ENCODE assay signal across 21 mouse cellular contexts in the genomic region with DNA sequence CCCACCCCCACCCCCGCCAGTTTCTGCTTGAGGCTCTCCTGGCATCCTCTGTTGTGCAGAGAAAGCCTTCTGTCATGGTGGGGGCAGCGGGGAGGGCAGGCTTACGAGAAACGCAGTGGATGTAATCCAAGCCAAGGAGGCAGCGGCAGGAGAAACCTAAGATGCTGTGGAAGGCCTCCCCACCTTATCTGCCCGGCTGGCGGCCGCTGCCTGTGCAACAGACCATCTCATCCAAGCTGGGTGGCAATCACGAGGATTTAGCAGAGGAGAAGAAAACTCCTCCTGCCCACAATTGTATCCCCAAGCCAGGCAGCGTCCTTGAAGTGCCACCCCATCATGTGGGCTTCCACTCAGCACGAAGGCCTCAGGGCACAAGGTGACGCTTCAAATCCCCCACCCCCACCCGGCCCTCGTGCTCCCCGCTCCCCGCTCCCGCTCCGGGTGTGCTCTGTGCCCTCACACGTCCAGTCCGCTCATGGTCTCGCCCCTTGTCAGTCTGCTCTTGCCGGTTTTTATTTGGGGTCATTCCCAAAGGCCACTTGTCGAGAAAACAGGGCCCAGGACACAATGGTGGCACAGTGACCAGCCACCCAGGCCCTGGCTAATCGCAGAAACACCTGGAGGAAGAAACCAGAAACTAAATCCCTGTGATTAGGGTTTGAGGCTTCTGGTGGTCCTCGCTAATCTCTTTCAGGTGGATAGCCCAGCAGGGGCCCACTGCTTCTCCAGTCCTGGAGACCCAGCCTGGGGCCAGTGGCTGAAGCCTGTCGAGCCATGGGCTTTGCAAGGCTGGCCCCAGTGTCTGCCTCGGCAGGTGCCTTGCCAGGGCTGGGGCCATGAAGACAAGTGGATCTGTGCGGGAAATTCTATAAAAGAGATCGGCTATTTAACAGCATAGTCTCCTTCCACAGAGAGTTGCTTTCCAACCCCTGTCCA. TPM values are rescaled to one million over a fixed set of nuclear protein-coding genes. Genes with fewer than 3 reads are reported as not detected.
DNase-seq lines count a peak whose midpoint lies in the region; ATAC-seq lines count a peak whose summit lies in the region.
"Had no signal": no experiment of that assay in that cellular context is flagged by ENCODE, and none has a peak within 500 bp of the region (broad histone marks: within the 10 kb centered on the region; RNA-seq: fewer than 3 reads in every experiment).

No protein-coding gene starts in this region.

- no peak for DNase-seq in heart, postnatal 25 days (ENCODE audit: low spot score)
- peak; percentile 22 for DNase-seq in midbrain, embryonic 14.5 days
- peak; percentile 52 for DNase-seq in retina, postnatal 1 day
- DNase-seq in left cerebral cortex, postnatal 10 days (ENCODE audit: extremely low spot score in 1 of 2, low spot score in 2 of 2): no peak
- DNase-seq: B cell, adult 2 months; cerebellum, adult 11-12 months; kidney, adult 11 months; liver, embryonic 13.5 days; right cerebral cortex, postnatal 25 days; thymus, postnatal 36 days had no signal

- H3K27me3 ChIP-seq in heart, embryonic 11.5 days (ENCODE audit: control insufficient read depth, insufficient read depth, low read length): peaks cover 11% of the 10 kb centered on the region
- no peaks in the 10 kb centered on the region for H3K27me3 ChIP-seq in midbrain, embryonic 14.5 days (ENCODE audit: control insufficient read depth, insufficient read depth, low read length)
- H3K27me3 ChIP-seq in midbrain, embryonic 15.5 days (replicated peaks): no peaks in the 10 kb centered on the region
- peaks cover 12% of the 10 kb centered on the region; the same call in 1 of the 2 replicates for H3K27me3 ChIP-seq in embryonic facial prominence, embryonic 13.5 days
- H3K27me3 ChIP-seq: liver, embryonic 13.5 days had no signal

- WGBS in heart, embryonic 11.5 days (ENCODE audit: insufficient replicate concordance): 20% methylated on average over 29 of the region's 29 CpGs
- 15% methylated on average over 29 of the region's 29 CpGs for WGBS in midbrain, embryonic 14.5 days
- WGBS in midbrain, embryonic 15.5 days: 15% methylated on average over 29 of the region's 29 CpGs
- 8% methylated on average over 29 of the region's 29 CpGs for WGBS in embryonic facial prominence, embryonic 13.5 days

- peak overlapping the region; percentile 14; the same call in 1 of the 2 replicates for H3K4me2 ChIP-seq in heart, embryonic 11.5 days
- H3K4me2 ChIP-seq in midbrain, embryonic 14.5 days (ENCODE audit: low read length): no peak overlapping the region
- H3K4me2 ChIP-seq in midbrain, embryonic 15.5 days: no peak overlapping the region
- peak overlapping the region; percentile 39 for H3K4me2 ChIP-seq in embryonic facial prominence, embryonic 13.5 days
- H3K4me2 ChIP-seq: liver, embryonic 13.5 days had no signal

- H3K9me3 ChIP-seq in heart, embryonic 11.5 days (replicated peaks; ENCODE audit: control insufficient read depth, low read length): no peaks in the 10 kb centered on the region
- H3K9me3 ChIP-seq in midbrain, embryonic 14.5 days (ENCODE audit: control insufficient read depth, low read length): no peaks in the 10 kb centered on the region
- no peaks in the 10 kb centered on the region for H3K9me3 ChIP-seq in midbrain, embryonic 15.5 days
- H3K9me3 ChIP-seq in embryonic facial prominence, embryonic 13.5 days: 0 out of 2 replicates have a peak, but pooled peaks cover 2% of the 10 kb centered on the region
- H3K9me3 ChIP-seq: liver, embryonic 13.5 days had no signal

- H3K9ac ChIP-seq in heart, embryonic 11.5 days (ENCODE audit: low read depth, low read length): no peak overlapping the region
- 0 out of 2 replicates have a peak overlapping the region, but pooled peaks have one; percentile 12 for H3K9ac ChIP-seq in midbrain, embryonic 14.5 days (replicated peaks; ENCODE audit: low read length)
- no peak overlapping the region for H3K9ac ChIP-seq in midbrain, embryonic 15.5 days
- 0 out of 2 replicates have a peak overlapping the region, but pooled peaks have one; percentile 21 for H3K9ac ChIP-seq in embryonic facial prominence, embryonic 13.5 days
- H3K9ac ChIP-seq: liver, embryonic 13.5 days had no signal

- intact Hi-C loops in heart, postnatal 25 days (cut with DNase I): no loop called here
- intact Hi-C loops in left cerebral cortex, postnatal 10 days (cut with DNase I): no loop called here

- no peak overlapping the region for H3K27ac ChIP-seq in heart, embryonic 11.5 days (ENCODE audit: low read depth, low read length)
- H3K27ac ChIP-seq in midbrain, embryonic 14.5 days (replicated peaks; ENCODE audit: low read depth, low read length): no peak overlapping the region
- H3K27ac ChIP-seq in midbrain, embryonic 15.5 days: no peak overlapping the region
- H3K27ac ChIP-seq in embryonic facial prominence, embryonic 13.5 days: no peak overlapping the region
- H3K27ac ChIP-seq: liver, embryonic 13.5 days had no signal

- no peaks in the 10 kb centered on the region for H3K36me3 ChIP-seq in heart, embryonic 11.5 days (ENCODE audit: control insufficient read depth, insufficient read depth, low read length)
- no peaks in the 10 kb centered on the region for H3K36me3 ChIP-seq in midbrain, embryonic 14.5 days (ENCODE audit: control insufficient read depth, insufficient read depth, low read length)
- H3K36me3 ChIP-seq in midbrain, embryonic 15.5 days (replicated peaks): no peaks in the 10 kb centered on the region
- H3K36me3 ChIP-seq in embryonic facial prominence, embryonic 13.5 days: no peaks in the 10 kb centered on the region
- H3K36me3 ChIP-seq: liver, embryonic 13.5 days had no signal

- 0 out of 2 replicates have a peak, but pooled peaks cover 3% of the 10 kb centered on the region for H3K4me1 ChIP-seq in heart, embryonic 11.5 days (ENCODE audit: control insufficient read depth, insufficient read depth, low read length)
- 0 out of 2 replicates have a peak, but pooled peaks cover 8% of the 10 kb centered on the region for H3K4me1 ChIP-seq in midbrain, embryonic 14.5 days (ENCODE audit: control insufficient read depth, insufficient read depth, low read length)
- peaks cover 6% of the 10 kb centered on the region; the same call in 1 of the 2 replicates for H3K4me1 ChIP-seq in midbrain, embryonic 15.5 days
- peaks cover 37% of the 10 kb centered on the region for H3K4me1 ChIP-seq in embryonic facial prominence, embryonic 13.5 days
- H3K4me1 ChIP-seq: liver, embryonic 13.5 days; megakaryocyte, embryonic 14.5 days had no signal

- ATAC-seq in heart, embryonic 11.5 days (replicated peaks; ENCODE audit: insufficient number of reproducible peaks, low FRiP score, low TSS enrichment): no peak
- ATAC-seq in midbrain, embryonic 14.5 days (ENCODE audit: low FRiP score, low TSS enrichment): no peak
- no peak for ATAC-seq in midbrain, embryonic 15.5 days (replicated peaks)
- ATAC-seq in embryonic facial prominence, embryonic 13.5 days (ENCODE audit: insufficient number of reproducible peaks, insufficient read depth, low FRiP score, low TSS enrichment, low read depth): no peak
- no peak for ATAC-seq in activated CD4-positive, CD25-positive, alpha-beta regulatory T cell, adult 4 months
- ATAC-seq: hindbrain, embryonic 16.5 days had no signal

- H3K4me3 ChIP-seq in heart, embryonic 11.5 days (ENCODE audit: low read depth, low read length): no peak overlapping the region
- no peak overlapping the region for H3K4me3 ChIP-seq in midbrain, embryonic 14.5 days (replicated peaks; ENCODE audit: low read depth, low read length)
- no peak overlapping the region for H3K4me3 ChIP-seq in midbrain, embryonic 15.5 days
- no peak overlapping the region for H3K4me3 ChIP-seq in embryonic facial prominence, embryonic 13.5 days
- H3K4me3 ChIP-seq: liver, embryonic 13.5 days; megakaryocyte, embryonic 14.5 days; myocyte had no signal

RNA-seq across cellular contexts. Expression of gene Gsc, which starts 58.6 kb away (rescaled TPM):
- polyA plus RNA-seq in heart, embryonic 11.5 days (2014; fragmentation: Nextera tagmentation; extraction: Ambion mirVana): 1.5 and 2.1 TPM in 2 replicates
- total RNA-seq in heart, postnatal 25 days (2021): under 1 TPM in 1 of 2 experiments, not detected in 1; 0.20 TPM
- not detected in 2 replicates for polyA plus RNA-seq in midbrain, embryonic 14.5 days (2014; fragmentation: Nextera tagmentation; extraction: Ambion mirVana)
- 0.13 and 0.26 TPM in 2 replicates for polyA plus RNA-seq in midbrain, embryonic 15.5 days (2015; fragmentation: Nextera tagmentation; extraction: Ambion mirVana)
- polyA plus RNA-seq in embryonic facial prominence, embryonic 13.5 days (2015; fragmentation: Nextera tagmentation; extraction: Ambion mirVana): 19.0 and 22.0 TPM in 2 replicates
- not detected for total RNA-seq in left cerebral cortex, postnatal 10 days (2021)
- not detected for polyA plus RNA-seq in activated CD4-positive, CD25-positive, alpha-beta regulatory T cell, adult 4 months (2017; shearing (Covaris generic))
- total RNA-seq: adrenal gland, adult 18-20 months; granulocyte monocyte progenitor cell, adult 5-6 weeks had no signal
- polyA plus RNA-seq: cortical plate, adult 2 months; heart, postnatal 0 days; myocyte had no signal

Comparison
In these comparisons a context has a peak if more than half of its experiments do, and no peak if none do; other contexts are left out.
1. H3K9ac ChIP-seq: peak in midbrain, embryonic 14.5 days (single experiment) and embryonic facial prominence, embryonic 13.5 days (single experiment); none in heart, embryonic 11.5 days (single experiment) and midbrain, embryonic 15.5 days (single experiment).
2. H3K4me2 ChIP-seq: peak in heart, embryonic 11.5 days (single experiment) and embryonic facial prominence, embryonic 13.5 days (single experiment); none in midbrain, embryonic 14.5 days (single experiment) and midbrain, embryonic 15.5 days (single experiment).
3. DNase-seq: peak in midbrain, embryonic 14.5 days (single experiment) and retina, postnatal 1 day (single experiment); none in heart, postnatal 25 days (single experiment) and left cerebral cortex, postnatal 10 days (0 of 2).